Mouse (Mus musculus) kidney, adult 2 months (tissue): ENCODE measurements around the gene Dhx30.

Experiments
- CTCF ChIP-seq: fragments of 200-500 bp; conservative IDR thresholded peaks from 2 replicates; pipeline ENCODE4 v1.5.1; 2011; ENCODE audit warnings: low read depth, mild to moderate bottlenecking, control low read depth, low read length, moderate library complexity, mixed read lengths; ENCODE audit not compliant: insufficient read depth, insufficient read length
- POLR2A ChIP-seq: fragments of 200-500 bp; IDR thresholded peaks from one replicate; pipeline ENCODE4 v1.6.1; 2011; ENCODE audit warnings: low read depth, low read length, control low read depth

DNA sequence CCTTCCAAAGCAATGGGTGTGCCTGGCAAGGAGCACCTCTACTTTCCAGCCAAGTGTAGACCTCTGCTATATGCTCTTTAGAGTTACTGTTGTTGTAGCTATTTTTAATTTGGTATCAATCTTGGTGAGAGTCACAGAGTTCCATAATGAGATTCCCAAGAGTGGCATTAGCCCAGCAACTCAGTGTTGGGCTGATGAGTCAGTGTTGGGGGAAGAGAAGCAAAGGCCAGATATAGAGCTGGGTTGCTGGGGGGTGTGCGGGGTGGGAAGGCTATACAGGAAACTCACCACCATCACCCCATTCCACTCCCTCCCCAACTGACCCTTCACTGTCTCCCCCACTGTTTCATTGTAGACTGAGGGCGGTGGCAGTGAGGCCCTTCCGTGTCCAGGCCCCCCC, 36.6 kb downstream of the Dhx30 start:
- TF ChIP-seq CTCF (no peak), POLR2A (no peak)
